Mouse (Mus musculus) bone marrow macrophage, adult 2 months (primary cell): ENCODE results near the gene Krtap29-1. TPM values are rescaled to one million over a fixed set of nuclear protein-coding genes. Genes with fewer than 3 reads are reported as not detected.

Experiments
- H3K27ac ChIP-seq: 2 replicates; pipeline ENCODE4 v1.5.1; 2012; ENCODE audit warnings: low read depth, low read length; ENCODE audit not compliant: insufficient read depth
- H3K4me1 ChIP-seq: 2 replicates; pipeline ENCODE4 v1.6.1; 2012; ENCODE audit warnings: low read length; ENCODE audit not compliant: control insufficient read depth, insufficient read depth
- H3K4me3 ChIP-seq: 2 replicates; pipeline ENCODE4 v1.5.1; 2012; ENCODE audit warnings: mild to moderate bottlenecking, low read length, moderate library complexity; ENCODE audit not compliant: insufficient read depth
- CTCF ChIP-seq: IDR thresholded peaks from 2 replicates; pipeline ENCODE4 v1.5.1; 2012; ENCODE audit warnings: low read depth, mild to moderate bottlenecking, low read length, moderate library complexity
- POLR2A ChIP-seq: IDR thresholded peaks from 2 replicates; pipeline ENCODE4 v1.6.1; 2012; ENCODE audit warnings: mild to moderate bottlenecking, low read depth, low read length, borderline replicate concordance
- polyA plus RNA-seq: library from polyadenylated mRNA; stranded (reverse); fragments of >200 nt; gene quantifications from 2 replicates; pipeline ENCODE4 v1.2.4, GENCODE M21; 2012; ENCODE audit not compliant: missing spikeins, insufficient read depth, insufficient read length

Krtap29-1 gene
- polyA plus RNA-seq, 1 experiment, result not detected

DNA sequence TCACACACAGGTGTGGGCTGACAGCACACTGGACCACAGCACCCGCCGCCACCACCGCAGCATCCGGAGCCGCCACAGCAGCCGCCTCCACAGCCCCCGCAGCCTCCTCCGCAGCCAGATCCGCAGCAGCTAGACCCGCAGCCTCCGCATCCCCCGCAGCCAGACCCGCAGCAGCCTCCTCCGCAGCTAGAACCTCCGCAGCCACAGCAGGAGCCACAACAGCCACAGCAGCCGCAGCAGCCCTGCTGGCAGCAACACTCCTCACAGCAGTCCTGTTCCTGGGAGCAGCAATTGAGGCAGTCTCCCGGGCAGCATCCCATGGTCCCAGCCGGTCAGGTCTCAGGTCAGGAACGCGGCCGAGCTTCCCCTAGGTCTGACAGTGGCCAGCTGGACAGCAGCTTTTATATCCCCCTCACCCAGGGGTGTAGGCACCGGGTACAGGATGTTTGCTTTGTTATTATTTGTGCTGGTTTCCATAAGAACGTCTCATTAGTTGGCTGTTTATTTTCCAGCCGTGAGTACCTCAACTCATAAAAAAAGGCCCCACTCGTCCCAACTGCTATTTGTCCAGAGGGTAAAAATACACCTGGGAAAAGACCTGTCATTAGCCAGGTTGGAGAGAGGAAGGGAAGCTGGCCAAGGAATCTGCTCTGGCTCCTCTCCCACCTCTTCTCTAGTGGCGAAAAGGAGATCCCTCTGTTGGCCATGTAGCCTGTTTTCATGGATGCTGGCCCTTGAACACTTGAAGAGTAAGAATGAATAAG is 14.9 kb upstream of the Krtap29-1 start, which contains the start of gene Krtap17-1:
TSS of gene Krtap17-1 (minus strand) at position 375 of the 764 bp plus-strand sequence.
- Histone ChIP-seq H3K4me3 (no peak within 1 kb of the TSS), H3K27ac (no peak within 1 kb of the TSS), H3K4me1 (no peaks in the 10 kb centered on the region)
- TF ChIP-seq CTCF (no peak), POLR2A (no peak)

DNA sequence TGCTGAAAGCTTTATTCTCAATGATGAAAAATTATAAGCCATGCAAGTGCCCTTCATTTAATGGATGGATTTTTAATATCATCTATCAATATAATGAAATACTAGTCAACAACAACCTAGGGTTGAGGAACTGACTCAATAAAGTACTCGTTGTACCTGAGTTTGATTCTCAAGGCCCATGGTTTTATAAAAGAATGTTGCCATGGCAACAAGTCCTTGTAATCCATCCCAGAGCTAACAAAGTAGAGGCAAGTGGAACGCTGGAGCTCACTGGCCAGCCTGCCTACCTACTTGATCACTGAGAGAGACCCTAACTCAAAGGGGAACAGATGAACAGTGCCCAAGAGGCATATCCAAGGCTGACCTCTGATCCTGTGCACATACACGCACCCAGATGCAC is 11.7 kb upstream of the Krtap29-1 start:
- Histone ChIP-seq H3K4me3 (no peak overlapping the region), H3K27ac (no peak overlapping the region), H3K4me1 (no peaks in the 10 kb centered on the region)
- TF ChIP-seq POLR2A, result no peak
- TF ChIP-seq CTCF, result no peak

DNA sequence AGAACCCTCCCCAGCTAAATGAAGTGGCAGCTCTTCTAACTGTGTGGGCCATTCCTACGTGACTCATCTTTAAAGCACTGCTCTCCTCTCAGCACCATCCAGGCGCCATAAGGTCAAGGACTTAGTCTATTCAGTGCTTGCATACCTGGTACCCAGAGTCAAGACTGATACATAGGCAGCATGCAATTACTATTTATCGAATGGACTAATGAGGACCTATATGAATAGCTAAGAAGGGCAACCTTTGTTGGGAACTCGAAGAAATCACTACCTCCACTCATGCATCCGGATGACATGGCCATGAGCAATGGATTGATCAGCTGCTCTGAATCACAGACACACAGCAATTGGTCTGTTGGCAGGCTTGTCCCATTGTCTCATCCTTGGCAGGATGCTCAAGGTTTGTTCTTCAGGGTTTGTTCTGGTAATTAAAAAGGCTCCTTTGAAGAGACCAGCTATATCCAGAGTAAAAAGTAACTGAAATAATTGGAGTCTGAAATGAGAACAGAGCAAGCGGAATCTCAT is 11.1 kb upstream of the Krtap29-1 start:
- no peak for TF ChIP-seq POLR2A
- TF ChIP-seq CTCF, result no peak
- no peak overlapping the region for H3K27ac ChIP-seq
- H3K4me1 ChIP-seq, result no peaks in the 10 kb centered on the region
- no peak overlapping the region for H3K4me3 ChIP-seq

GRCm38 (mm10) chr11:99988530-99988929 is 9.7 kb upstream of the Krtap29-1 start:
- H3K4me3 ChIP-seq, result no peak overlapping the region
- no peak overlapping the region for H3K27ac ChIP-seq
- TF ChIP-seq CTCF (no peak), POLR2A (no peak)

GRCm38 (mm10) chr11:99986180-99986647 is 7.4 kb upstream of the Krtap29-1 start, which contains the start of gene Krtap16-1:
Gene Krtap16-1, minus strand, starts transcription at chr11:99986597.
- Histone ChIP-seq H3K4me1 (no peaks in the 10 kb centered on the region), H3K27ac (no peak within 1 kb of the TSS), H3K4me3 (no peak within 1 kb of the TSS)
- TF ChIP-seq CTCF (no peak), POLR2A (no peak)

More at GRCm38 (mm10) chr11:99988530-99988929, 9.7 kb upstream of the Krtap29-1 start:
- no peaks in the 10 kb centered on the region for H3K4me1 ChIP-seq

GRCm38 (mm10) chr11:99985291-99986092 is 6.6 kb upstream of the Krtap29-1 start:
- Histone ChIP-seq H3K4me3 (no peak overlapping the region), H3K4me1 (no peaks in the 10 kb centered on the region), H3K27ac (no peak overlapping the region)
- no peak for TF ChIP-seq CTCF
- TF ChIP-seq POLR2A, result no peak

DNA sequence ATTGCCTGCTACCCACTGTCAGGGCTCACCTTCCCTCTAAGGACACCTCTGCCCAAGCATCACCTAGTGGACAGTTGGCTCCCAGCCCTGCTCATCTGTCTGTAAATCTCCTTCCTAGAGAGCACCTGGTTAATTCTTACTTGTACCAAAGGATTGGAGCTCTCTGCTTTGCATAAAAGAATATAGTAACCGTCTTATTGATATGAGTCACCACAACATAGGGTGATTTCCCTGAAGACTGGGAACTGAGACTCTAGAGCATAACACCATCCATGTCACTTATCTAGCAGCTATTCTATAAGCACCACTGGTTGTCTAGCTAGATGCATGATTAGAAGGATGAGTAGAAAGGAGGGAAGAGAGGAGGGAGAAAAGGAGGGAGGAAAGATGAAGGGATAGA is 4.6 kb upstream of the Krtap29-1 start:
- Histone ChIP-seq H3K27ac (no peak overlapping the region), H3K4me1 (no peaks in the 10 kb centered on the region), H3K4me3 (no peak overlapping the region)
- TF ChIP-seq POLR2A (no peak), CTCF (no peak)

- no peak for TF ChIP-seq POLR2A
- no peak for TF ChIP-seq CTCF
- Histone ChIP-seq H3K4me1 (no peaks in the 10 kb centered on the region), H3K4me3 (no peak overlapping the region), H3K27ac (no peak overlapping the region)
Observed at GRCm38 (mm10) chr11:99982731-99983130, 3.9 kb upstream of the Krtap29-1 start.

GRCm38 (mm10) chr11:99965961-99966360 is 12.9 kb downstream of the Krtap29-1 start:
- Histone ChIP-seq H3K4me3 (no peak overlapping the region), H3K27ac (no peak overlapping the region), H3K4me1 (no peaks in the 10 kb centered on the region)
- TF ChIP-seq CTCF, result no peak
- no peak for TF ChIP-seq POLR2A

DNA sequence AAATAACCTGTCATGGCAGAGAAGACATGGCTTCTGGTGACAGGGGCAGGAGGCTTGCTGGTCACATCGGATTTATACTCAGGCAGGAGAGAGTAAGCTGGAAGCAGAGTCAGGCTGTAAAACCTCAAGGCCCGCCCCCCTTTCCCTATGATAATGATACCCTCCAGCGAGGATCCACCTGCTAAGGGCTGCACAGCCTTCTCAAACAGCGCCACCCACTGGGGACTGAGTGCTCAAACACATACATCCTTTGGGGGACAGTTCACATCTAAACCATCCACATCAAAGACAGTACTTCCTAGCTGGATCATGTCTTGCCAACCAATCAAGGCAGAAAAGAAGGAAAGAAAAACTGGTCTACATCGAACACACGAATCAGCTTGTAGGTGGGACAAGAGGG is 14.6 kb downstream of the Krtap29-1 start:
- H3K4me3 ChIP-seq, result no peak overlapping the region
- H3K27ac ChIP-seq, result no peak overlapping the region
- TF ChIP-seq CTCF, result no peak
- TF ChIP-seq POLR2A, result no peak
- H3K4me1 ChIP-seq, result no peaks in the 10 kb centered on the region
